Mouse (Mus musculus) CH12F3 (cell line): ENCODE measurements around the gene Nfat5.

ENCODE experiments used
- in situ Hi-C: fragments of 300-500 bp; cut with MboI; formaldehyde crosslinking; loops from 2 replicates; pipeline ENCODE4 v1.14.3; 2020; ENCODE audit warnings: low sequenced_read_pairs

Nfat5 gene

GRCm38 (mm10) chr8:107292928-107293601, at the start of gene Nfat5:
Nfat5 (plus strand) TSS chr8:107293470.
- in situ Hi-C loops = no loop called here

DNA sequence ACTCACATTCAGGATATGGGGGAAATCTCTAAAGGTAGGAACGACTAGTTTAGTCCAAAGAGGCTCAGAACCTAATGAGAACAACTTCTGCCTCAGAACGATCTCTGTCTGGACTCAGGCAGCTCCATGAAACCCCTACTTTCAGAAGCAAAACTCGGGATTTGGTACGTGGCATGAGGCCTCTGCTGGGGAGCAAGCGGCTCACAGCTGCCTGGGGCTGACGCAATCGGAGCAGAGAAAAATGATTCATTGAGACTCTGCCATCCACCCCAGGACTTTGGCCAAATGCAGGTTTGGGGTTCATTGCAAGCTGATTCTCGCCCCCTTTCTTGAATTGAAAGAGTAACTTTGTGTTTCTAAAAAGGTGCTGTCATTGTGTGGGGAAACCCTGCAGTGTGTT, 49.1 kb upstream of the Nfat5 start:
- in situ Hi-C loops = no loop called here

DNA sequence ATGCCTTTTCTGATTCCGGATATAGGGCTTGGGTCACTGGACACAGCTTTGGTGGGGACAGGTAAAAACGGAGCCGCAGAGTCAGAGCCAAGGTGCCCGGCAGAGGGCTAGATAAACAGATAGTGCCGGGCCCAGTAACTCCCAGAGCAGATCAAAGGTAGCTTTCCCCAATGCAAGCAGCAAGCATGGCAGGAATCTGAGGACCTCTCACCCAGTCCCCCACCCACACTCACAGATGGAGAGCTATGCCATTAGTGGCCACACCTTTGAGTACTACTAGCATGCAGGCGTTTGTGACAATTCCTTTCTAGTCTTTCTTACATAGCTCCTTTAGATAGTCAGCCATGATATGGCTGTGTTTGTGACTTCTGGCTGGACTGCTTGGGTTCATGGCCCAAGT, 44.8 kb upstream of the Nfat5 start:
- in situ Hi-C loops = no loop called here

DNA sequence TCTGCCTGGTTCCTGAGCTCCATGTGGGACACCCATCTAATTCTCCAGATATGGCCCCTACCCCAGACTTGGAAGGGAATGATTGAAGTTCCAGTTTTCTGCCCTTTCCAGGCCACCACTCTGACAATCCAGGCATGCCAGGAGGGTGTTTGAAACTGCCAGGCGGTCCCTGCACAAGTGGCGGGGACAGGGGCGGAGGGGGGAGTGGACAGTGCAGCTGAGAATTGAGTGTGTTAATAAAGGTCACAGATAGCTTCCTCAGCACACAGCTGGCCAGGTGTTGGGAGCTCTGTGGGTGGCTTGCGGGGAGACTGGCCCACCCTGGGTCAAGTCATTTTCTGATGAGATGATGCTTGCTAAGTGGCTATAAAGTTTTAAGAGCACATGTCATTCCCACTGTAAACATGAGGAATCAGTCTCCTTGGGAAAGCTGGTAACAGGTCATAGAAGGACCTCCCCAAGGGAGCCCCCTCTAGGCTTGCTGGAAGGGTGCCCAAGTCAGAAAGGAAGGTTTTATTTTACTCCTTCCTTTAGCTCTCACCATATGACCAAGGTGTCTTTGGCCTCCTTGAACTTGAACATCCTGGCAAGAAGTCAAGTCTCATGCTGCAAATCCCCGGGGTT, 41.7 kb upstream of the Nfat5 start:
- in situ Hi-C loops = no loop called here

- in situ Hi-C loops = no loop called here
Measured at GRCm38 (mm10) chr8:107253121-107253520, 40.1 kb upstream of the Nfat5 start.

DNA sequence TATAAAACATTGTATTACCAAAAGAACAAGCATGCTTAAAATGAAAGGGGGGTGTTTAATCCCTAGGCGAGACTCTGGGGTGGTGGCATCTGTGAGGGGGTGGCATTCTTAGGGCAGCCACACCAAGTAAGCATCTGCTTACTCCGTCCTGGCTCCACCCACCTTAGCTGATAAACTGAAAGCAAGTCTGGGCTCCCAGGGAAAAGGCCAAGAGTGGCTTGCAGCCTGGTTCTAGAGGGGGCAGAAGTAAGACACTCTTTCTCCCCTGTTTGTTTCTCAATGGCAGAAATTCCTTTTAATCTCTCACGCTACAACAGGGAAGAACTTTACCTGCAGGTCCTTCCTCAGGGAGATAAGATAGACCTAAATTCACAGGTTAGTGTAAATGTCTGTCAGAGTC, 38.9 kb upstream of the Nfat5 start:
- in situ Hi-C loops = no loop called here

- in situ Hi-C loops = no loop called here
Measured at GRCm38 (mm10) chr8:107254951-107255457, 38.3 kb upstream of the Nfat5 start.

DNA sequence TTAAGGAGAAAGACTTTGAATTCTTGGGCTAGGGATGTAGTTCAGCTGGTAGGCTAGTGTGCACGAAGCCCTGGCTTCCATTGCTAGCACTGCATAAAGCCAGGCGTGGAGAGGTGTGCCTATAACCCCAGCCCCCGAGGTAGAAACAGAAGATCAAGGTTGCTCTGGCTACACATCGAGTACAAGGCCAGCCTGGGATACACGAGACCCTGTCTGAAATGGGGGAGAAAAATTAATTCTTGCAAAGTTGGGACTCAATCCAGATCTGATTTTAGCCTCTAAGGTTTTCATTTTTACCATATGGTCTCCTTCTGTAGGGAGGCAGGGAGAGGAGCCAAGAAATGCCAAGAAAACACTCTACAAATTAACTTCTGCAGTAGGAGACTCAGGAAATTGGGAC, 36.0 kb upstream of the Nfat5 start:
- in situ Hi-C loops = no loop called here

DNA sequence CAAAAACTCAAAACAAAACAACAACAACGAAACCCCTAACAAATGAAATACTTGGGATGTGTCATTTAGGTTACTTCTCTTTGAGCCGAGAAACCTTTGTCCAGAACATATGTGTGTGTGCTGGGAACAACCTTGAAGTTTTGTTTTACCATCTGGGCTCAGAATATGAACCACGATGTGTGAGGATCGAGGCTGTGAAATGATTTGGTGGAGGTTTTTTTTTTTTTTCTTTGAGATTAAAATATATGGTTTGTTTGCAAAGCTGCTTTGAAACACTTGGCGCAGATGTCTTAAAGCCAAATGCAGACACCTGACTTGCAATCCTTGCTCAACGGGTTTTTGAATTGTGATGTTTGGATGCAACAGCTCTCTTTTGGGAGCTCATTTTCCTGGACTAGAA, 33.1 kb upstream of the Nfat5 start:
- in situ Hi-C loops = no loop called here

- in situ Hi-C loops = no loop called here
Measured at GRCm38 (mm10) chr8:107261172-107261571, 32.1 kb upstream of the Nfat5 start.

GRCm38 (mm10) chr8:107262046-107262705, 31.1 kb upstream of the Nfat5 start:
- in situ Hi-C loops = no loop called here

DNA sequence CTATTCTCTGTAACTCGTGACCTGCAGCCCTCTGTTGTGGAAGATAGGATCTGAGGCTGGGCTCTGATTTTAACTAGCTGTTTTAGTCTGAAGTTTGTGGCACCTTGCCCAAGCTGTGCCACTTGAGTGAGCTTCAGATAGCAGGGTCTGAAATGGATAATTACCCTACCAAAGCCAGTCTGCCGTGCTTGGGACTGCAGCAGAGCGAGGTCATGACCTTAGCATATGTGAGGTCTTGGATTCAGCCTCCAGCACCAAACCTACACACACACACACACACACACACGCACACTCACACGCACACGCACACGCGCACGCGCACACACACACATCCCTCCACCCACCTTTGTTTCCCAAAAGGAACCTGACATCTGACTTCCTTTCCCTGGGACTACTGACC, 27.5 kb upstream of the Nfat5 start:
- in situ Hi-C loops = no loop called here

DNA sequence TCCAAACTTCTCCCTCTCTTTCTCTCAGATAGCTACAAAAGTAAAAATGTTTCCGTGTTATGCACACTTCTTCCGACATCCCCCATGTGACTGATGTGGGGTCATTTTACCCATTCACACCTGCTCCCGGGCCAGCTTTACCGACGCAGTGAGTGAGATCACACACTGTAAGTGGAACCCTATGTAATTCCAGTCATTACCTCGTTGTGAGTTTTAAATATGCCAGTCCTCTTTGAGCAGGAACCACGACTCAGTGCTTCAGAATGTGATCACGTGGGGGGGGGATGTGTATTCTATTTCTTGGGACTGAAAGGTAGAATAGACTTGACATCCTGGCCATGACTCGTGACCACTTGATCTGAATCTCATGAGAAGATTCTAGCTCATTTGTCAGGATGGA, 24.8 kb upstream of the Nfat5 start:
- in situ Hi-C loops = no loop called here

DNA sequence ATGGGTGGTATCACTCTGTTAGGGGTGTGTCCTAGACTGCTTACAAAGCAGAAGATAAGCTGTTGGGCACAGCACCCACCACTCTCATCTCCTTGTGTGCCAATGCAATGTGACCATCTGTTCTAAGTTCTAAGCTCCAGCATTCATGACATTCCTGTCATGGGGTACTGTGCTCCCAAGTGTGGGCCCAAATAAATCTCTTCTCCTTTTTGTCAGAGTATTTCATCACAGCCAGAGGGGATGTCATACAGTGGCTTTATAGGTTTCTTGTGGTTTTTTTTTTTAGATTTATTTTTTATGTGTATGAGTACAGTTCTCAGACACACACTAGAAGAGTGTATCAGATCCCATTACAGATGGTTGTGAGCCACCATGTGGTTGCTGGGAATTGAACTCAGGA, 24.1 kb upstream of the Nfat5 start:
- in situ Hi-C loops = no loop called here

DNA sequence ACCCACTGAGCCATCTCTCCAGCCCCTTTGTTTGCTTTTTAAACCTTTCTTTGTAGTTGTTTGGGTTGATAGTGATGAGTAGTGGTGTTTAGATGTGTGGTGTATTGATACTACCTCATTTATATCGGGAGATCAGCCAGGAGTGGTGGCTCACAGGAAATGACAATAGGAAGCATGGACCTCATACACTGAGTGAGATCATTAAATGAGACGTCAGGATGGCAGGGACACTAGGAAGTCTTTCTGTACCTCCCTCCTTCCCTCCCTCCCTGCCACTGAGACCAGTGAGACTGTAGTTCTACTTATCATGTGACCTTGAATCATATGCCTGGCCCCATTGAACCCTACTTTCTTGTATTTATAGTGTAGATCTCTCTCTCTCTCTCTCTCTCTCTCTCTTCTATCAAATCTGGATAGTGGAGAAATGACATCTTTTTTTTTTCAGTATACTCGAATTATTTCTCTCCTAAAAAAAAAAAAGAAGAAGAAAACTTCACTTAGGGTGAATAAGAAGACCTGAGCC, 23.6 kb upstream of the Nfat5 start:
- in situ Hi-C loops = no loop called here

DNA sequence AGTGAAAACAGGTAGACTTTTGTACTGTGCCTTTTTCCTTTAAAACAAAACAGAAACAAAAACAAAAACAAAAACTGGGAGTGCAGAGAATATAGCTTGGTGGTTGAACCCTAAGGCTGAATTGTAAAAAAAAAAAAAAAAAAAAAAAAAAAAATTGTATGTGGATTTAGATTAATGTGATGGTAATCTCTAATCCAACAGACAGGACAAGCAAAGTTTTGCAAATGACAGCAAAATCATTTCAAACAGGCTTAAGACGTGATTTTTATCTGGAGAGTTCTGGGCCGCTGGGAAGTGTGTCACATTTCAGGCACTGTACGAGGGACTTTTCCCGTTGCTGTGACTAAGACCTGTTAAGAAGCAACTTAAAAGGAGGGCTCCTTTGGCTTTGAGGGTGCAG, 23.0 kb upstream of the Nfat5 start:
- in situ Hi-C loops = no loop called here

- in situ Hi-C loops = no loop called here
Measured at GRCm38 (mm10) chr8:107270751-107271150, 22.5 kb upstream of the Nfat5 start.

- in situ Hi-C loops = no loop called here
Measured at GRCm38 (mm10) chr8:107277323-107277883, 15.9 kb upstream of the Nfat5 start.

DNA sequence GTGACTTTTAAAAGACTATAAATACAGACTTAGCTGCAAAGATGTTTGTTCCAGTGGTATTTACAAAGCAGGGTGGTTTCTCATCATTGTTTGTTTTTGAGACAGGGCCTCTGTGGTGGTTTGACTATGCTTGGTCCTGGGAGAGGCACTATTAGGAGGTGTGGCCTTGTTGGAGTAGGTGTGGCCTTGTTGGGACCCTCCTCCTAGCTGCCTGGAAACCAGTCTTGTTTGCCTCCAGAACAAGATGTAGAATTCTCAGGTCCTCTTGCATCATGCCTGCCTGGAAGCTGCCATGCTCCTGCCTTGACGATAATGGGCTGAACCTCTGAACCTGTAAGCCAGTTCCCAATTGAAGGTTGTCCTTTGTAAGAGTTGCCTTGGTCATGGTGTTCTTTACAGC, 14.7 kb upstream of the Nfat5 start:
- in situ Hi-C loops = no loop called here

DNA sequence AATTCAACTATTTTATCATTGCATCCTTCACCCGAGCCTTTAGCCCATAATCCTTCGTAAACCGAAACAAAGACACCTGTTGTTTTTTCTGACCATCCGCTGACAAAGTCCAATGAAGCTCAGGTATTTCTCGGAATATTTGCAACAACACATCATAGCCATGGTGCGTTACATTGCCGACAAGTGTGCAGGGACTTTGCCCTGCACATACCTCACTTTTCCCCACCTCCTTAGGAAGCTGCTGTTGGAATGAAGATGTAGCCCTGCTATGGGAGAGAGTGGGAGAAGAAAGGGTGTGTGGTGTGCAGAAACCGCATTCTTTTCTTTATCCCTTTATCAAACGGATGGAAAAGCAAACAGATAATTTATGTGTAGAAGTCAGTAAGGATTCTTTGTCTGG, 6.6 kb upstream of the Nfat5 start:
- in situ Hi-C loops = no loop called here

DNA sequence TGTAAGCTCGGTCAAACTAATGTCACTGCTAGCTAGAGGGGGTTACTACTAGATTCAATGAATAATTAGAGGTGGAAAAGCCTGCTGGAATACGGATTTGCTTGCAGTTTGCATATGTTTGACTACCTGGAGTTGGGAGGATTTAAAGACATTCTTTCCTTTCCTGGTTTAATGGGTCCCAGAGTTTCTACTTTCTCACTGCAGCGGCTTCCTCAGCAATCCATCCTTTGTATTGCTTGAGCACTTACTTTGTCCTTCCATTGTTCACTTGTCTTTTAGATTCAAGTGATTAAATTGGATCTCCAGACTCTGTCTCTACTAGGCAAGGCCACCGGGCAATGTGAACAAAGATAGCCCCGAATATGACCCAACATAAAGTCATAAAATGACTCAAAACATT, 5.7 kb upstream of the Nfat5 start:
- in situ Hi-C loops = no loop called here

- in situ Hi-C loops = no loop called here
Measured at GRCm38 (mm10) chr8:107291171-107291601, 2.1 kb upstream of the Nfat5 start.
